Mouse (Mus musculus) gastrocnemius, postnatal 14 days (tissue): ENCODE data around the gene Fyb2. TPM values are rescaled to one million over a fixed set of nuclear protein-coding genes. Genes with fewer than 3 reads are reported as not detected.
"Not testable (repeated sequence)": the region's sequence is repeated elsewhere in the genome, so short reads cannot be mapped to it uniquely, and the experiment has no call there.

ENCODE experiments used
- DNase-seq: peaks from one replicate; pipeline ENCODE4 v3.0.0; 2021; ENCODE audit warnings: mixed read lengths
- intact Hi-C: fragments of 180-260 bp; cut with DNase I; formaldehyde crosslinking; loops from one replicate; pipeline ENCODE4 v1.15.1; 2025; ENCODE audit warnings: low total_unique reads
- total RNA-seq, 2 experiments: library from RNA; stranded (reverse); gene quantifications; 2 replicates each; pipeline ENCODE4 v1.2.3; 2021

The Fyb2 gene
- total RNA-seq, 2 experiments from 2014 or later = 0.10 to 0.24 TPM

- intact Hi-C loops = no loop called here
- no peak for DNase-seq
Observed at GRCm38 (mm10) chr4:104993140-104993874, 80.1 kb downstream of the Fyb2 start.

GRCm38 (mm10) chr4:104999702-105000101, 86.4 kb downstream of the Fyb2 start:
- intact Hi-C loops = loop anchor here (10.0 kb wide), 1 partner anchor 85 kb away; the partner anchor contains the start of gene Fyb2
- DNase-seq = no peak

GRCm38 (mm10) chr4:105001736-105002135, 88.5 kb downstream of the Fyb2 start:
- intact Hi-C loops = loop anchor here (10.0 kb wide), 1 partner anchor 87 kb away; the partner anchor contains the start of gene Fyb2
- no peak for DNase-seq

- DNase-seq = no peak
- intact Hi-C loops = loop anchor here (10.0 kb wide), 1 partner anchor 89 kb away; the partner anchor contains the start of gene Fyb2
Observed at GRCm38 (mm10) chr4:105004135-105004534, 90.9 kb downstream of the Fyb2 start.

- not testable (repeated sequence) for DNase-seq
- intact Hi-C loops = loop anchor here (10.0 kb wide), 1 partner anchor 90 kb away; the partner anchor contains the start of gene Fyb2
Observed at GRCm38 (mm10) chr4:105004649-105005048, 91.4 kb downstream of the Fyb2 start.

GRCm38 (mm10) chr4:105007360-105008018, 94.2 kb downstream of the Fyb2 start:
- DNase-seq = no peak
- intact Hi-C loops = loop anchor here (10.0 kb wide), 1 partner anchor 93 kb away; the partner anchor contains the start of gene Fyb2

GRCm38 (mm10) chr4:105013718-105014117, 100.5 kb downstream of the Fyb2 start:
- no peak for DNase-seq
- intact Hi-C loops = no loop called here

GRCm38 (mm10) chr4:105015496-105015895, 102.2 kb downstream of the Fyb2 start:
- no peak for DNase-seq
- intact Hi-C loops = no loop called here

- intact Hi-C loops = no loop called here
- no peak for DNase-seq
Observed at GRCm38 (mm10) chr4:105016006-105016613, 102.9 kb downstream of the Fyb2 start.

GRCm38 (mm10) chr4:105027278-105027677, 114.0 kb downstream of the Fyb2 start:
- no peak for DNase-seq
- intact Hi-C loops = no loop called here

GRCm38 (mm10) chr4:105031104-105031503, 117.8 kb downstream of the Fyb2 start:
- no peak for DNase-seq
- intact Hi-C loops = no loop called here

GRCm38 (mm10) chr4:105033153-105033552, 119.9 kb downstream of the Fyb2 start:
- intact Hi-C loops = no loop called here

GRCm38 (mm10) chr4:105034259-105034658, 121.0 kb downstream of the Fyb2 start:
- DNase-seq = no peak
- intact Hi-C loops = no loop called here

More at GRCm38 (mm10) chr4:105033153-105033552, 119.9 kb downstream of the Fyb2 start:
- DNase-seq = no peak

- intact Hi-C loops = no loop called here
- no peak for DNase-seq
Observed at GRCm38 (mm10) chr4:105050041-105050440, 136.8 kb downstream of the Fyb2 start.

GRCm38 (mm10) chr4:105051291-105051690, 138.0 kb downstream of the Fyb2 start:
- intact Hi-C loops = no loop called here
- DNase-seq = no peak

Other genes with a start within 250 kb of the Fyb2 start
- not detected for gene C8b, start 147.1 kb upstream of the Fyb2 start, total RNA-seq
- not detected for gene Gm17662, start 56.1 kb upstream of the Fyb2 start, total RNA-seq
- gene C8a, start 37.1 kb upstream of the Fyb2 start, total RNA-seq = not detected
- 10 to 100 TPM; 88.8 to 96.3 TPM for gene Prkaa2, start 196.4 kb downstream of the Fyb2 start, total RNA-seq
- 10 to 100 TPM; 62.1 to 63.0 TPM for gene Plpp3, start 243.9 kb downstream of the Fyb2 start, total RNA-seq